Mouse (Mus musculus): ENCODE data around the gene Smarcb1. TPM values are rescaled to one million over a fixed set of nuclear protein-coding genes. Genes with fewer than 3 reads are reported as not detected.

Gene Smarcb1
- polyA plus RNA-seq, 1 experiment, result 71.1 TPM

DNA sequence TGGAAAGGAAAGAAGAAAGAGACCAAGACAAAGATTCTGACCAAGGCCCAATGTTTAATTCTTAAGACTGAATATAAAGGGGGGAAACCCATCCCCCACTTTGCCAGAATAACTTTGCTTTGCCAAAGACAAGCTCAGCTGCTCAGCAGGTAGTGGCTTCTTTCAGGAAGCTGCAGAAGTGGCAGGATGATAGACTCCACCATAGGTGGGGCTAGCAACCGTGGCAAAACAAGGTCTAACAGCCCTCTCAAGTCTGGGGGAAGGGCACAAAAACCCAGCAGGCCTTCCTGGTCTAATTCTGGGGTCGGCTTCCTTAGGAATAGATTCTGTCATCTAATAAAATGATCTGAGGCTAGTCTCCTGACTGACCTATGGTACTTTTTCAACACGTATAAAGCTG, 73.0 kb downstream of the Smarcb1 start:
- H3K9ac ChIP-seq (ENCODE audit: low read depth, poor library complexity, severe bottlenecking), result no peak overlapping the region
- no peak for TF ChIP-seq CTCF (IDR thresholded peaks at IDR 0.05; ENCODE audit: low read depth, low read length)
- no peak for TF ChIP-seq POLR2A (IDR thresholded peaks at IDR 0.05; ENCODE audit: insufficient read depth, low read length)
- no peak for TF ChIP-seq EP300 (IDR thresholded peaks at IDR 0.05; ENCODE audit: insufficient read depth, low read depth, low read length)
- no peaks in the 10 kb centered on the region for H3K36me3 ChIP-seq (ENCODE audit: control insufficient read depth, insufficient read depth, low read length, poor library complexity, severe bottlenecking)

More for the DNA sequence above, 73.0 kb downstream of the Smarcb1 start:
- H3K4me3 ChIP-seq (ENCODE audit: low read depth, low read length), result no peak overlapping the region
- no peaks in the 10 kb centered on the region for H3K9me3 ChIP-seq (replicated peaks; ENCODE audit: control insufficient read depth, insufficient read depth, low read length, poor library complexity, severe bottlenecking)
- peak overlapping the region; percentile 30 for H3K27ac ChIP-seq (ENCODE audit: insufficient read depth, low read length)
- peaks cover 7% of the 10 kb centered on the region for H3K4me1 ChIP-seq (ENCODE audit: control insufficient read depth, insufficient read depth, low read length)
- no peaks in the 10 kb centered on the region for H3K27me3 ChIP-seq (ENCODE audit: control insufficient read depth, insufficient read depth, low read length, poor library complexity, severe bottlenecking)

Other genes starting within 250 kb of the Smarcb1 start
- 35.6 and 41.5 TPM in 2 replicates for gene Cabin1, start 157.3 kb downstream of the Smarcb1 start, polyA plus RNA-seq (2011; ENCODE audit: insufficient read depth, insufficient read length, low read depth, missing spikeins)
- 99.5 and 108 TPM in 2 replicates for gene Ddt, start 148.2 kb downstream of the Smarcb1 start, polyA plus RNA-seq (2011; ENCODE audit: insufficient read depth, insufficient read length, low read depth, missing spikeins)
- gene Gm20441, start 140.7 kb downstream of the Smarcb1 start, polyA plus RNA-seq (2011; ENCODE audit: insufficient read depth, insufficient read length, low read depth, missing spikeins), result not detected in 2 replicates
- gene Gstt3, start 140.2 kb downstream of the Smarcb1 start, polyA plus RNA-seq (2011; ENCODE audit: insufficient read depth, insufficient read length, low read depth, missing spikeins), result 9.7 and 11.6 TPM in 2 replicates
- gene Gstt1, start 123.0 kb downstream of the Smarcb1 start, polyA plus RNA-seq (2011; ENCODE audit: insufficient read depth, insufficient read length, low read depth, missing spikeins), result 8.9 and 9.5 TPM in 2 replicates
- not detected in 2 replicates for gene Gstt4, start 99.1 kb downstream of the Smarcb1 start, polyA plus RNA-seq (2011; ENCODE audit: insufficient read depth, insufficient read length, low read depth, missing spikeins)
- gene Gstt2, start 84.2 kb downstream of the Smarcb1 start, polyA plus RNA-seq (2011; ENCODE audit: insufficient read depth, insufficient read length, low read depth, missing spikeins), result 26.3 and 31.9 TPM in 2 replicates
- 1,651 and 1,929 TPM in 2 replicates for gene Mif, start 61.4 kb downstream of the Smarcb1 start, polyA plus RNA-seq (2011; ENCODE audit: insufficient read depth, insufficient read length, low read depth, missing spikeins)
- gene Derl3, start 28.2 kb downstream of the Smarcb1 start, polyA plus RNA-seq (2011; ENCODE audit: insufficient read depth, insufficient read length, low read depth, missing spikeins), result 9.6 and 13.8 TPM in 2 replicates
- gene Chchd10, start 11.5 kb upstream of the Smarcb1 start, polyA plus RNA-seq (2011; ENCODE audit: insufficient read depth, insufficient read length, low read depth, missing spikeins), result 405 and 450 TPM in 2 replicates
- gene Mmp11, start 14.9 kb upstream of the Smarcb1 start, polyA plus RNA-seq (2011; ENCODE audit: insufficient read depth, insufficient read length, low read depth, missing spikeins), result 23.1 and 27.9 TPM in 2 replicates
- 0.66 and 0.91 TPM in 2 replicates for gene Gm867, start 19.1 kb upstream of the Smarcb1 start, polyA plus RNA-seq (2011; ENCODE audit: insufficient read depth, insufficient read length, low read depth, missing spikeins)
- 1.2 TPM in 1 of 2 replicates, not detected in the other for gene Vpreb3, start 21.4 kb upstream of the Smarcb1 start, polyA plus RNA-seq (2011; ENCODE audit: insufficient read depth, insufficient read length, low read depth, missing spikeins)
- gene Gm5134, start 32.9 kb upstream of the Smarcb1 start, polyA plus RNA-seq (2011; ENCODE audit: insufficient read depth, insufficient read length, low read depth, missing spikeins), result 0.38 and 0.43 TPM in 2 replicates
- 59.7 and 63.2 TPM in 2 replicates for gene Zfp280b, start 111.0 kb upstream of the Smarcb1 start, polyA plus RNA-seq (2011; ENCODE audit: insufficient read depth, insufficient read length, low read depth, missing spikeins)
- gene Slc5a4b, start 189.3 kb upstream of the Smarcb1 start, polyA plus RNA-seq (2011; ENCODE audit: insufficient read depth, insufficient read length, low read depth, missing spikeins), result not detected in 2 replicates
- not detected in 2 replicates for gene Slc5a4a, start 225.8 kb upstream of the Smarcb1 start, polyA plus RNA-seq (2011; ENCODE audit: insufficient read depth, insufficient read length, low read depth, missing spikeins)